Mouse (Mus musculus): ENCODE data around the gene Mgat5b.

DNA sequence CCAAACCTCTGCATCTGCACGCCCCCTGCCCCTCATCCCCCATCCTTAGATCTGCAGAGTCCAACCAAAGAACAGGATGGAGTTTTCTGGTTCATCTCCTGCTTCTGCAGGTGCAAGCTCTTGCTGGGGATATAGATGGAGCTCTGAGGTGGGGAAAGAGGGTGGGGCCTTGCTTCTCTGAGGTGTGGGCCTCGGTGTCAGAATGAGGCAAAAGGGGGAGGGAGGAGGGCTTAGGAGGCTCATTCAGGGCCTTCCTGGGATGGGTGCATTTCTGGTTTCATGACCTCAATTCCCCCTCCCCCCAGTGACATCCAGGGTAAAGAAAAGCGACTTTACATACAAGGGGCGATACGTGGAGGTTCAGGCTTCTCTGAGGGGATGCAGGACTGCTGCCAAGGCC, 31.5 kb upstream of the Mgat5b start:
- TF ChIP-seq MAFK (IDR thresholded peaks at IDR 0.05; ENCODE audit: insufficient read depth, low read depth, low read length) (no peak), ZC3H11A (IDR thresholded peaks at IDR 0.05; ENCODE audit: borderline replicate concordance, low read depth, low read length) (no peak), ZNF384 (IDR thresholded peaks at IDR 0.05; ENCODE audit: low read depth, low read length) (no peak), HCFC1 (IDR thresholded peaks at IDR 0.05; ENCODE audit: borderline replicate concordance, insufficient read depth, low read length) (no peak)

Measured in ES-E14 (cell line).